Comparison of ENCODE assay signal across 8 mouse cellular contexts in the genomic region with DNA sequence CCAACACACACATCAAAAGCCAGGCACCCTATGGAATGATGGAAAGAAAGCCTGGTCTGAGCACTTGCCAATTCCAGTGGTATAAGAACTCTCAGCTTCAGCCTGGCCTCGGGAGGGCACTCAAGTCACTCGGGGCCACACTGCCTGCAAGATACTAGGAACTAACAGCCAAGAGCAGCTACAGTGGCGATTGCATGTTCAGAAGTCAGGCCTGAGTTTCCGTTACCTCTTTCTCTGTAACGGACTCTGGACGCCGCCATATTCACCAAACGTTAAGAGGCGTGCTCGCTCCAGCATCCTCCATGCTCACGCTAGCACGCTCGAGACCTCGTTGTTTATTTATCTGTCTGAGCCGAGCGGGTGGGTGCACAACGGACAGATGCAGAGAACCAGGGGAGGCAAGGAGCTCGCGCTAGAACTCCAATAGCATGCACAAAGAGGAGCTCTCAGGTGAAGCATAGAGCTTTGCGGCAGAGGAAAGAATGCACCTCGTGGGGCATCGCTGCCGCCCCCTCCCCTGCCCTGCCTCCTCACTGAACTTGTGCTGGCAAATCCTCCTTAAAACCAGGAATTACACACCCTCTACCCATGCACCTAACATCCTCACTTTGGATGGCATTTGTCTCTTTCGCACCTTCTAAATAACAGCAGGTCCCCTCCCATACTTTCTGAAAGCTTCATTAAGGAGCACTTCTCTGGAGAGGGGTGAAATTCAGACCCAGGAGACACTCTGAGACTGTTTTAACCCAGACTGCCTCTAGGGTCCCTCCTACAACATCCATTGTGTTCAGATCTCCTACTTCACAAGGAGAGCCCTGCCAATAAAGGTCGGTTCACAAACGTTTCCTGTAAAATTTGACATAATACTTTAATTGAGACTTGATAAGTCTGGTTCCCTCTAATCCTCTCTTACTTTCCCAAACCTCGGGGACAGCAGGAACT. TPM values are rescaled to one million over a fixed set of nuclear protein-coding genes. Genes with fewer than 3 reads are reported as not detected.
DNase-seq lines count a peak whose midpoint lies in the region; ATAC-seq lines count a peak whose summit lies in the region.

No protein-coding gene starts in this region.

- H3K27me3 ChIP-seq in heart, embryonic 16.5 days (ENCODE audit: control insufficient read depth, insufficient read depth, low read length), result no peaks in the 10 kb centered on the region
- no peaks in the 10 kb centered on the region for H3K27me3 ChIP-seq in forebrain, embryonic 11.5 days (ENCODE audit: control insufficient read depth, insufficient read depth, low read length)
- no peaks in the 10 kb centered on the region for H3K27me3 ChIP-seq in neural tube, embryonic 11.5 days (ENCODE audit: control insufficient read depth, insufficient read depth, low read length)

- peak overlapping the region; percentile 50 for H3K4me2 ChIP-seq in heart, embryonic 16.5 days (ENCODE audit: low read depth, low read length)
- peak overlapping the region; percentile 32; the same call in 1 of the 2 replicates for H3K4me2 ChIP-seq in forebrain, embryonic 11.5 days (ENCODE audit: low read depth, low read length, severe bottlenecking)
- peak overlapping the region; percentile 15 for H3K4me2 ChIP-seq in neural tube, embryonic 11.5 days (ENCODE audit: low read depth)

- H3K36me3 ChIP-seq in heart, embryonic 16.5 days (ENCODE audit: control insufficient read depth, insufficient read depth), result no peaks in the 10 kb centered on the region
- no peaks in the 10 kb centered on the region for H3K36me3 ChIP-seq in forebrain, embryonic 11.5 days (ENCODE audit: control insufficient read depth, insufficient read depth, low read length)
- no peaks in the 10 kb centered on the region for H3K36me3 ChIP-seq in neural tube, embryonic 11.5 days (ENCODE audit: control insufficient read depth, insufficient read depth, low read length)

- WGBS in heart, embryonic 16.5 days, result 24% methylated on average over 27 of the region's 27 CpGs
- 42% methylated on average over 27 of the region's 27 CpGs for WGBS in forebrain, embryonic 11.5 days
- WGBS in neural tube, embryonic 11.5 days, result 38% methylated on average over 27 of the region's 27 CpGs

- H3K9me3 ChIP-seq in heart, embryonic 16.5 days (replicated peaks; ENCODE audit: control insufficient read depth, low read length), result no peaks in the 10 kb centered on the region
- H3K9me3 ChIP-seq in forebrain, embryonic 11.5 days (ENCODE audit: control insufficient read depth, low read length), result no peaks in the 10 kb centered on the region
- no peaks in the 10 kb centered on the region for H3K9me3 ChIP-seq in neural tube, embryonic 11.5 days (ENCODE audit: control insufficient read depth, low read length)

- no peak overlapping the region for H3K27ac ChIP-seq in heart, embryonic 16.5 days (ENCODE audit: low read length)
- H3K27ac ChIP-seq in forebrain, embryonic 11.5 days (ENCODE audit: low read depth, low read length), result no peak overlapping the region
- H3K27ac ChIP-seq in neural tube, embryonic 11.5 days (ENCODE audit: low read depth, low read length), result no peak overlapping the region

- no peaks in the 10 kb centered on the region for H3K4me1 ChIP-seq in heart, embryonic 16.5 days (ENCODE audit: control insufficient read depth, insufficient read depth, low read length)
- H3K4me1 ChIP-seq in forebrain, embryonic 11.5 days (replicated peaks; ENCODE audit: control insufficient read depth, insufficient read depth, low read length), result no peaks in the 10 kb centered on the region
- H3K4me1 ChIP-seq in neural tube, embryonic 11.5 days (ENCODE audit: control insufficient read depth, insufficient read depth, low read length), result no peaks in the 10 kb centered on the region

- no peak for DNase-seq in heart, adult 8-10 months (ENCODE audit: low spot score)
- peak; percentile 52 for DNase-seq in forebrain, embryonic 11.5 days (ENCODE audit: low spot score)
- peak; percentile 13 for DNase-seq in kidney, postnatal 10 days
- DNase-seq in neural tube, embryonic 11.5 days (ENCODE audit: low spot score), result peak; percentile 13
- DNase-seq in retina, postnatal 1 day, result no peak
- DNase-seq in layer of hippocampus, postnatal 10 days (ENCODE audit: low spot score in 2 of 2), result no peak
- DNase-seq in left cerebral cortex, adult 18-20 months (ENCODE audit: low spot score in 2 of 2), result no peak

- H3K9ac ChIP-seq in heart, embryonic 16.5 days (ENCODE audit: low read length), result no peak overlapping the region
- no peak overlapping the region; the same call in 1 of the 2 replicates for H3K9ac ChIP-seq in forebrain, embryonic 11.5 days (ENCODE audit: low read length)
- no peak overlapping the region for H3K9ac ChIP-seq in neural tube, embryonic 11.5 days (ENCODE audit: low read length)

- H3K4me3 ChIP-seq in heart, embryonic 16.5 days (ENCODE audit: low read length), result peak overlapping the region; percentile 4
- H3K4me3 ChIP-seq in forebrain, embryonic 11.5 days (ENCODE audit: low read depth, low read length), result 0 out of 2 replicates have a peak overlapping the region, but pooled peaks have one; percentile 6
- 0 out of 2 replicates have a peak overlapping the region, but pooled peaks have one; percentile 3 for H3K4me3 ChIP-seq in neural tube, embryonic 11.5 days (ENCODE audit: low read depth, low read length)

- ATAC-seq in heart, embryonic 16.5 days (replicated peaks; ENCODE audit: extremely low read depth, insufficient read depth, low FRiP score), result no peak
- ATAC-seq in forebrain, embryonic 11.5 days (replicated peaks; ENCODE audit: low FRiP score), result no peak
- ATAC-seq in neural tube, embryonic 11.5 days (ENCODE audit: insufficient read depth, low FRiP score, low TSS enrichment), result no peak

RNA-seq across cellular contexts. Expression of gene Nutm2, which starts 2.2 kb away (rescaled TPM):
- not detected in 2 replicates for polyA plus RNA-seq in heart, embryonic 16.5 days (2015; fragmentation: Nextera tagmentation; extraction: Ambion mirVana)
- not detected for total RNA-seq in heart, adult 8-10 months (2022)
- not detected in 2 replicates for polyA plus RNA-seq in forebrain, embryonic 11.5 days (2014; fragmentation: Nextera tagmentation; extraction: Ambion mirVana)
- not detected in 2 replicates for polyA plus RNA-seq in neural tube, embryonic 11.5 days (2014; fragmentation: Nextera tagmentation; extraction: Ambion mirVana)
- not detected for total RNA-seq in layer of hippocampus, postnatal 10 days (2021)
- total RNA-seq in left cerebral cortex, adult 18-20 months (2021), result not detected

RNA-seq across cellular contexts. Expression of gene Gm47429, which starts 21.2 kb away (rescaled TPM):
- not detected in 2 replicates for polyA plus RNA-seq in heart, embryonic 16.5 days (2015; fragmentation: Nextera tagmentation; extraction: Ambion mirVana)
- total RNA-seq in heart, adult 8-10 months (2022), result not detected
- polyA plus RNA-seq in forebrain, embryonic 11.5 days (2014; fragmentation: Nextera tagmentation; extraction: Ambion mirVana), result not detected in 2 replicates
- not detected in 2 replicates for polyA plus RNA-seq in neural tube, embryonic 11.5 days (2014; fragmentation: Nextera tagmentation; extraction: Ambion mirVana)
- not detected for total RNA-seq in layer of hippocampus, postnatal 10 days (2021)
- not detected for total RNA-seq in left cerebral cortex, adult 18-20 months (2021)

RNA-seq across cellular contexts. Expression of gene Fbxw17, which starts 47.2 kb away (rescaled TPM):
- polyA plus RNA-seq in heart, embryonic 16.5 days (2015; fragmentation: Nextera tagmentation; extraction: Ambion mirVana), result 17.7 and 22.6 TPM in 2 replicates
- 1 to 10 TPM; 3.1 to 5.9 (median 4.4) TPM for total RNA-seq in heart, adult 8-10 months (2022)
- 26.0 and 31.9 TPM in 2 replicates for polyA plus RNA-seq in forebrain, embryonic 11.5 days (2014; fragmentation: Nextera tagmentation; extraction: Ambion mirVana)
- 31.3 and 32.6 TPM in 2 replicates for polyA plus RNA-seq in neural tube, embryonic 11.5 days (2014; fragmentation: Nextera tagmentation; extraction: Ambion mirVana)
- 10 to 100 TPM; 21.6 to 22.2 TPM for total RNA-seq in layer of hippocampus, postnatal 10 days (2021)
- 10 to 100 TPM; 13.6 to 17.3 TPM for total RNA-seq in left cerebral cortex, adult 18-20 months (2021)

Comparison
In these comparisons a context has a peak if more than half of its experiments do, and no peak if none do; other contexts are left out.
1. DNase-seq: peak in forebrain, embryonic 11.5 days (single experiment), kidney, postnatal 10 days (single experiment) and neural tube, embryonic 11.5 days (single experiment); none in heart, adult 8-10 months (single experiment), retina, postnatal 1 day (single experiment), layer of hippocampus, postnatal 10 days (0 of 2) and left cerebral cortex, adult 18-20 months (0 of 2).
2. Peak in every context shown above with its lines, with median percentiles within 50 percentile points of each other: H3K4me2 ChIP-seq and H3K4me3 ChIP-seq.